Mouse (Mus musculus) adrenal gland, adult (tissue): ENCODE results near the gene Kcnk6.
"Not testable (repeated sequence)": the region's sequence is repeated elsewhere in the genome, so short reads cannot be mapped to it uniquely, and the experiment has no call there.

ENCODE experiments used
- DNase-seq, 2 experiments: peaks; one replicate each; pipeline ENCODE4 v3.0.0; 2022 to 2023; ENCODE audit warnings: low spot score in 1 of 2; ENCODE audit not compliant: inconsistent age in 2 of 2

The Kcnk6 gene

GRCm38 (mm10) chr7:29247314-29247700 is 15.0 kb upstream of the Kcnk6 start:
- DNase-seq = peak; percentile 75 to 94

- no peak for DNase-seq
Observed at GRCm38 (mm10) chr7:29246619-29247313, 14.5 kb upstream of the Kcnk6 start.

GRCm38 (mm10) chr7:29246015-29246414 is 13.7 kb upstream of the Kcnk6 start:
- DNase-seq = no peak

GRCm38 (mm10) chr7:29244732-29245416 is 12.6 kb upstream of the Kcnk6 start:
- peak; percentile 34 to 65 for DNase-seq

GRCm38 (mm10) chr7:29238019-29238967 is 6.0 kb upstream of the Kcnk6 start, which contains the start of gene Yif1b:
Gene Yif1b, plus strand, starts transcription at chr7:29238329.
- peak; percentile 98 to 99 for DNase-seq

- DNase-seq = not testable (repeated sequence)
Observed at GRCm38 (mm10) chr7:29237596-29237995, 5.3 kb upstream of the Kcnk6 start.

GRCm38 (mm10) chr7:29236593-29236992 is 4.3 kb upstream of the Kcnk6 start:
- no peak for DNase-seq

GRCm38 (mm10) chr7:29234661-29235060 is 2.3 kb upstream of the Kcnk6 start:
- no peak for DNase-seq

- no peak for DNase-seq
Observed at GRCm38 (mm10) chr7:29233745-29234144, 1.4 kb upstream of the Kcnk6 start.

GRCm38 (mm10) chr7:29231517-29231916 is 798 bp downstream of the Kcnk6 start:
- DNase-seq = no peak

- no peak for DNase-seq
Observed at GRCm38 (mm10) chr7:29230560-29230959, 1.8 kb downstream of the Kcnk6 start.

- DNase-seq = no peak
Observed at GRCm38 (mm10) chr7:29228202-29228601, 4.1 kb downstream of the Kcnk6 start.

GRCm38 (mm10) chr7:29225520-29225919 is 6.8 kb downstream of the Kcnk6 start:
- DNase-seq = no peak

- DNase-seq = no peak
Observed at GRCm38 (mm10) chr7:29224756-29225394, 7.4 kb downstream of the Kcnk6 start.

- no peak for DNase-seq
Observed at GRCm38 (mm10) chr7:29214846-29215245, 17.5 kb downstream of the Kcnk6 start.

GRCm38 (mm10) chr7:29214236-29214635 is 18.1 kb downstream of the Kcnk6 start:
- DNase-seq = no peak

- DNase-seq = no peak
Observed at GRCm38 (mm10) chr7:29213675-29214082, 18.6 kb downstream of the Kcnk6 start, which contains the start of gene Catsperg1. Gene Catsperg1, minus strand, starts transcription at chr7:29214035.

GRCm38 (mm10) chr7:29212775-29213560 is 19.3 kb downstream of the Kcnk6 start:
- DNase-seq = not testable (repeated sequence)

GRCm38 (mm10) chr7:29212199-29212765 is 20.0 kb downstream of the Kcnk6 start:
- DNase-seq = peak in 1 of 2 experiments; percentile 39
